Comparison of ENCODE assay signal across 13 mouse cellular contexts in the genomic region with DNA sequence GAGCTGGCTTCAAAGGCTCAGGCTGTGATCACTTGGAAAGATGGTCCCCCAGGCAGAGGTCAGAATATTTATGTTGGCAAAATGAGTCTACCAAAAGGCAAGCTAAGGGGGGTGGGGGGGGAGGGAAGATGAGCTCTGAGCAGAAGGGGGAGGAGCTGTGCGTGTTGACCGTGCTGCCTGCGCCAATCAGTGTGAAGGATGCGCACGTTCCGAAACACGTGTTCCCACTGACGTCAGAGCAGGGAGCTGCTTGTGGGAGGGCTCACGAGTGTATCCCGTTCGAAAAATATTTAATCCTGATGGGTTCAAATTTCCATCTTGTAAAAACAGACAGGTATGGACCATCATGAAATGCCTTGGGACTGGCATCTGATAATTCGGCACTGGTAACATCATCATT. TPM values are rescaled to one million over a fixed set of nuclear protein-coding genes. Genes with fewer than 3 reads are reported as not detected.
DNase-seq lines count a peak whose midpoint lies in the region; ATAC-seq and TF ChIP-seq lines count a peak whose summit lies in the region.
"Had no signal": no experiment of that assay in that cellular context is flagged by ENCODE, and none has a peak within 500 bp of the region (broad histone marks: within the 10 kb centered on the region; RNA-seq: fewer than 3 reads in every experiment).

No protein-coding gene starts in this region.

- H3K4me3 ChIP-seq in midbrain, embryonic 12.5 days, result no peak overlapping the region
- no peak overlapping the region for H3K4me3 ChIP-seq in midbrain, embryonic 13.5 days (replicated peaks)
- H3K4me3 ChIP-seq in embryonic facial prominence, embryonic 12.5 days, result no peak overlapping the region
- 0 out of 2 replicates have a peak overlapping the region, but pooled peaks have one; percentile 6 for H3K4me3 ChIP-seq in limb, embryonic 10.5 days
- no peak overlapping the region for H3K4me3 ChIP-seq in gastrocnemius, adult 2 months
- H3K4me3 ChIP-seq: stomach, embryonic 15.5 days had no signal

- peaks cover 13% of the 10 kb centered on the region for H3K4me1 ChIP-seq in midbrain, embryonic 12.5 days
- peaks cover 31% of the 10 kb centered on the region for H3K4me1 ChIP-seq in midbrain, embryonic 13.5 days (replicated peaks)
- H3K4me1 ChIP-seq in embryonic facial prominence, embryonic 12.5 days, result peaks cover 4% of the 10 kb centered on the region; the same call in 1 of the 2 replicates
- H3K4me1 ChIP-seq in limb, embryonic 10.5 days, result no peaks in the 10 kb centered on the region
- H3K4me1 ChIP-seq: stomach, embryonic 15.5 days had no signal

- no peak overlapping the region for H3K9ac ChIP-seq in midbrain, embryonic 12.5 days (replicated peaks)
- no peak overlapping the region for H3K9ac ChIP-seq in midbrain, embryonic 13.5 days (replicated peaks)
- no peak overlapping the region for H3K9ac ChIP-seq in embryonic facial prominence, embryonic 12.5 days
- H3K9ac ChIP-seq: stomach, embryonic 15.5 days had no signal

- no peak for TF ChIP-seq CTCF in gastrocnemius, adult 2 months (IDR thresholded peaks at IDR 0.05)

- DNase-seq in limb, embryonic 10.5 days (ENCODE audit: low spot score), result no peak
- DNase-seq in spleen, adult 12 weeks (ENCODE audit: low spot score), result no peak
- no peak for DNase-seq in gastrocnemius, adult 2 months
- DNase-seq: gastrocnemius, postnatal 36 days; heart, postnatal 14 days; kidney, postnatal 14 days; lung, adult 18-20 months had no signal

- WGBS in midbrain, embryonic 12.5 days, result 32% methylated on average over 12 of the region's 12 CpGs
- WGBS in midbrain, embryonic 13.5 days, result 30% methylated on average over 12 of the region's 12 CpGs
- 33% methylated on average over 12 of the region's 12 CpGs for WGBS in embryonic facial prominence, embryonic 12.5 days
- WGBS in limb, embryonic 10.5 days, result 33% methylated on average over 12 of the region's 12 CpGs

- H3K36me3 ChIP-seq in midbrain, embryonic 12.5 days, result no peaks in the 10 kb centered on the region
- H3K36me3 ChIP-seq in midbrain, embryonic 13.5 days, result peaks cover 38% of the 10 kb centered on the region
- no peaks in the 10 kb centered on the region for H3K36me3 ChIP-seq in embryonic facial prominence, embryonic 12.5 days
- no peaks in the 10 kb centered on the region for H3K36me3 ChIP-seq in limb, embryonic 10.5 days
- H3K36me3 ChIP-seq: stomach, embryonic 15.5 days had no signal

- no peak for ATAC-seq in midbrain, embryonic 12.5 days (ENCODE audit: low FRiP score, low read depth)
- no peak for ATAC-seq in midbrain, embryonic 13.5 days
- no peak for ATAC-seq in embryonic facial prominence, embryonic 12.5 days (ENCODE audit: insufficient number of reproducible peaks, insufficient read depth, low FRiP score, low TSS enrichment)
- no peak for ATAC-seq in granulocyte monocyte progenitor cell, adult 5-6 weeks (replicated peaks; ENCODE audit: poor library complexity, severe bottlenecking)

- peaks cover 65% of the 10 kb centered on the region for H3K27me3 ChIP-seq in midbrain, embryonic 12.5 days
- peaks cover 43% of the 10 kb centered on the region for H3K27me3 ChIP-seq in midbrain, embryonic 13.5 days
- peaks cover 15% of the 10 kb centered on the region; the same call in 1 of the 2 replicates for H3K27me3 ChIP-seq in embryonic facial prominence, embryonic 12.5 days
- H3K27me3 ChIP-seq in limb, embryonic 10.5 days (ENCODE audit: low read depth, poor library complexity, severe bottlenecking), result peaks cover 14% of the 10 kb centered on the region

- H3K9me3 ChIP-seq in midbrain, embryonic 12.5 days, result no peaks in the 10 kb centered on the region
- no peaks in the 10 kb centered on the region for H3K9me3 ChIP-seq in midbrain, embryonic 13.5 days
- no peaks in the 10 kb centered on the region for H3K9me3 ChIP-seq in embryonic facial prominence, embryonic 12.5 days
- H3K9me3 ChIP-seq in limb, embryonic 10.5 days (replicated peaks), result no peaks in the 10 kb centered on the region
- H3K9me3 ChIP-seq: stomach, embryonic 15.5 days had no signal

- H3K4me2 ChIP-seq in midbrain, embryonic 12.5 days (replicated peaks), result peak overlapping the region; percentile 19; the same call in 1 of the 2 replicates
- no peak overlapping the region for H3K4me2 ChIP-seq in midbrain, embryonic 13.5 days (replicated peaks)
- H3K4me2 ChIP-seq in embryonic facial prominence, embryonic 12.5 days (replicated peaks), result peak overlapping the region; percentile 30
- H3K4me2 ChIP-seq: stomach, embryonic 15.5 days had no signal

- H3K27ac ChIP-seq in midbrain, embryonic 12.5 days (replicated peaks), result no peak overlapping the region
- no peak overlapping the region for H3K27ac ChIP-seq in midbrain, embryonic 13.5 days
- H3K27ac ChIP-seq in embryonic facial prominence, embryonic 12.5 days, result no peak overlapping the region
- H3K27ac ChIP-seq in limb, embryonic 10.5 days, result no peak overlapping the region
- no peak overlapping the region for H3K27ac ChIP-seq in gastrocnemius, adult 2 months
- H3K27ac ChIP-seq: stomach, embryonic 15.5 days had no signal

- intact Hi-C loops in gastrocnemius, adult 2 months (cut with DNase I), result no loop called here

RNA-seq across cellular contexts. Expression of gene Asphd2, which starts 24.9 kb away (rescaled TPM):
- polyA plus RNA-seq in midbrain, embryonic 12.5 days (2016; fragmentation: Nextera tagmentation; extraction: Ambion mirVana), result 58.3 and 65.7 TPM in 2 replicates
- polyA plus RNA-seq in midbrain, embryonic 13.5 days (2015; fragmentation: Nextera tagmentation; extraction: Ambion mirVana), result 37.8 and 47.6 TPM in 2 replicates
- 32.7 and 33.7 TPM in 2 replicates for polyA plus RNA-seq in embryonic facial prominence, embryonic 12.5 days (2016; fragmentation: Nextera tagmentation; extraction: Ambion mirVana)
- polyA plus RNA-seq in limb, embryonic 10.5 days (2016; fragmentation: Nextera tagmentation; extraction: Ambion mirVana), result 22.0 and 23.6 TPM in 2 replicates
- total RNA-seq in granulocyte monocyte progenitor cell, adult 5-6 weeks (2014; fragmentation: Nextera tagmentation), result not detected in 2 replicates
- total RNA-seq in granulocyte monocyte progenitor cell, adult 5-6 weeks (2017), result not detected in 2 replicates
- under 1 TPM; 0.17 to 0.18 TPM for total RNA-seq in gastrocnemius, adult 2 months (2021)

RNA-seq across cellular contexts. Expression of gene Gm6588, which starts 29.7 kb away (rescaled TPM):
- polyA plus RNA-seq in midbrain, embryonic 12.5 days (2016; fragmentation: Nextera tagmentation; extraction: Ambion mirVana), result 0.42 and 0.58 TPM in 2 replicates
- polyA plus RNA-seq in midbrain, embryonic 13.5 days (2015; fragmentation: Nextera tagmentation; extraction: Ambion mirVana), result 1.5 and 1.7 TPM in 2 replicates
- polyA plus RNA-seq in embryonic facial prominence, embryonic 12.5 days (2016; fragmentation: Nextera tagmentation; extraction: Ambion mirVana), result not detected in 2 replicates
- polyA plus RNA-seq in limb, embryonic 10.5 days (2016; fragmentation: Nextera tagmentation; extraction: Ambion mirVana), result not detected in 2 replicates
- not detected in 2 replicates for total RNA-seq in granulocyte monocyte progenitor cell, adult 5-6 weeks (2014; fragmentation: Nextera tagmentation)
- total RNA-seq in granulocyte monocyte progenitor cell, adult 5-6 weeks (2017), result not detected in 2 replicates
- total RNA-seq in gastrocnemius, adult 2 months (2021), result not detected
- total RNA-seq: gastrocnemius, postnatal 36 days; heart, postnatal 14 days; left cerebral cortex, adult 8-10 months had no signal
